Mouse (Mus musculus) cerebellum, adult 11-12 months (tissue): Measurements from ENCODE around the gene Tmem56.
A peak's percentile ranks its signal among the peaks of the same experiment; 100 is the strongest.

Experiments
- DNase-seq: peaks from one replicate; pipeline ENCODE4 v3.0.0; 2022

Tmem56 gene

GRCm38 (mm10) chr3:121277009-121277408 lies 5.9 kb downstream of the Tmem56 start:
- DNase-seq: no peak

- DNase-seq: no peak
Measured at GRCm38 (mm10) chr3:121274010-121274409, 8.9 kb downstream of the Tmem56 start.

GRCm38 (mm10) chr3:121272577-121272976 lies 10.3 kb downstream of the Tmem56 start:
- no peak for DNase-seq

- no peak for DNase-seq
Measured at GRCm38 (mm10) chr3:121267283-121267682, 15.6 kb downstream of the Tmem56 start.

- no peak for DNase-seq
Measured at GRCm38 (mm10) chr3:121264242-121264641, 18.7 kb downstream of the Tmem56 start.

GRCm38 (mm10) chr3:121263205-121263548 lies 19.7 kb downstream of the Tmem56 start:
- DNase-seq: peak; percentile 87

GRCm38 (mm10) chr3:121262521-121263204 lies 20.2 kb downstream of the Tmem56 start:
- DNase-seq: no peak

- DNase-seq: no peak
Measured at GRCm38 (mm10) chr3:121261939-121262520, 20.9 kb downstream of the Tmem56 start.

GRCm38 (mm10) chr3:121261251-121261650 lies 21.6 kb downstream of the Tmem56 start:
- DNase-seq: no peak

- peak; percentile 46 for DNase-seq
Measured at GRCm38 (mm10) chr3:121260831-121261230, 22.1 kb downstream of the Tmem56 start.

- DNase-seq: peak; percentile 52
Measured at GRCm38 (mm10) chr3:121260041-121260440, 22.9 kb downstream of the Tmem56 start.

- peak; percentile 59 for DNase-seq
Measured at GRCm38 (mm10) chr3:121258521-121259478, 24.1 kb downstream of the Tmem56 start.

- no peak for DNase-seq
Measured at GRCm38 (mm10) chr3:121257418-121257817, 25.5 kb downstream of the Tmem56 start.

- no peak for DNase-seq
Measured at GRCm38 (mm10) chr3:121256131-121256530, 26.8 kb downstream of the Tmem56 start.

GRCm38 (mm10) chr3:121255501-121255900 lies 27.4 kb downstream of the Tmem56 start:
- DNase-seq: no peak

GRCm38 (mm10) chr3:121250576-121251433 lies 32.1 kb downstream of the Tmem56 start:
- DNase-seq: peak; percentile 93

GRCm38 (mm10) chr3:121250048-121250447 lies 32.9 kb downstream of the Tmem56 start:
- DNase-seq: peak; percentile 64

GRCm38 (mm10) chr3:121242941-121243340 lies 40.0 kb downstream of the Tmem56 start:
- no peak for DNase-seq

GRCm38 (mm10) chr3:121242111-121242936 lies 40.6 kb downstream of the Tmem56 start:
- no peak for DNase-seq

GRCm38 (mm10) chr3:121240362-121241040 lies 42.4 kb downstream of the Tmem56 start:
- DNase-seq: no peak

- DNase-seq: peak; percentile 64
Measured at GRCm38 (mm10) chr3:121239096-121239495, 43.8 kb downstream of the Tmem56 start.
